Mouse (Mus musculus): ENCODE results near the gene Olfr786. TPM values are rescaled to one million over a fixed set of nuclear protein-coding genes. Genes with fewer than 3 reads are reported as not detected.

Olfr786 gene
- total RNA-seq (2023) = not detected

DNA sequence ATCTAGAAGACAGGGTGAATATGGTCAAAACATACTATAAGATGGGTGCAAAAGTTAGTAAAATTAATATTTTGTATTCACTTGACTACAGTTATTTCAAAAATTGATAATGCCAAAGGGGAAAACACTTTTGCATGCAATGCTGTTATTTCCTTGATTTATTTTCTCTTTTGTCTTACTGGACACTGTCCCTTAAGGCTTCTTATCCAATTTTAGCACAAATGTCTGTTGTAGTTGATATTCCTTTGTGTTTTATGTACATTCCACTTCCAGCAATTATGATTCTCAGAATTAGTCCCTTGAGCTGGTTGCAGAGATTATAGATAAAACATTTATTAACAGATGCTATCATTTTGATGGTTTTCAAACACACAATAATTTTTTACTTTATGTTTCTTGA is at the start of gene Olfr786:
Gene Olfr786, plus strand, starts transcription at position 301 of the 400 bp plus-strand sequence.

DNA sequence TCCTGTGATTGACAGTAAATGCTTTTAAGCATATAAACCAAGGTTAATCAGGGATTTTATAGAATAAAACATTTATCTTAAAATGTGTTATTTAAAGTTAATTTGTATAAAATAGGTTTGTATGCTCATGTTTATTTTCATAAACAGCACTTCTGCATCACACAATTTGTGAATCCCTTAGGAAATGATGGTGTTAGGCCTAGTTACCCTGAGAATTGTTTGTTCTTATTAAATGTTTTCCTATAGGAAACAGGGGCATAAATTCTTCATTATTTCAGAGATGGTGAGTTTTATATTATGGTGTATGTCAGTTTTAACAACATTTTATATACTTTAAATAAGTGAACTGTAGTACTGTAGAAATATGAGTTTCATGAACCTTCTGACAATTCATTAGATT is 43.3 kb upstream of the Olfr786 start, which contains the start of gene Olfr784:
Gene Olfr784, plus strand, starts transcription at position 301 of the 400 bp plus-strand sequence.

DNA sequence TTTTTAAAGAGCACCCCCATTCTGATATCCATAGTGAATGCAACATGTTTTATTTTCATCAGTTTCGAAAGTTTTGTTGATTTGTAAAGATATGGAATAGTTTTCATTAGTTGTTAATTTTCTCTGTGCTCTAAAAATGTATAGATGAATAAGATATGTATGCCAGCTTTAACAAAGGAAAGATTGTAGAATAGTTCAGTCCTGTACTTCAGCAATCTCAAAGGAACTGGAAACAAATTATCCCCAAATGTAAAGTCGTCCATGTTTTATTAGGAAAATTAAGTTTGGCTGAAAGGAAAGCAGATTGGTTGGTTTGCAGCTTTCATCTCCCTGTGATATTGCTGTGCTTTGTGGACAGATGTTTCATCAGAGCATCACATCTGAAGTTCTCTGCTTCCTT is 22.0 kb upstream of the Olfr786 start, which contains the start of gene Olfr785:
Gene Olfr785, plus strand, starts transcription at position 301 of the 400 bp plus-strand sequence.

DNA sequence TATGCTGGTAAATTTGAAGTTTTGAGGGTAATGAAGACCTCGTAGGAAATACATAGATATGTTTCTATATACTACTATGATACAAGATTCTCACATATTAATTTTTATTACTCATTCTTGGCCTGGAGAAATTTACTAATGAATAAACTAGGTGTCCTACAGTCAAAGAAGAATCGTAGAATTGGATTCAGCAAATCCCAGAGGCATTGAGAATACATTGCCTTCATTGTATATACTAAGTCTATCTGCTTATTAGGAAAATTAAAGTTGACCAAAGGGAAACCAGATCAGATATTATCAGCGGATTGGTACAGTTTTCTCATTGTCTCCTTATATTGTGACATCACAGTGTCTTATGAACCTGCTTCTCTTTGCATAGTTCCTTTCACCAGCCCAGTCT is 34.5 kb downstream of the Olfr786 start, which contains the start of gene Olfr787:
Gene Olfr787, plus strand, starts transcription at position 301 of the 400 bp plus-strand sequence.

DNA sequence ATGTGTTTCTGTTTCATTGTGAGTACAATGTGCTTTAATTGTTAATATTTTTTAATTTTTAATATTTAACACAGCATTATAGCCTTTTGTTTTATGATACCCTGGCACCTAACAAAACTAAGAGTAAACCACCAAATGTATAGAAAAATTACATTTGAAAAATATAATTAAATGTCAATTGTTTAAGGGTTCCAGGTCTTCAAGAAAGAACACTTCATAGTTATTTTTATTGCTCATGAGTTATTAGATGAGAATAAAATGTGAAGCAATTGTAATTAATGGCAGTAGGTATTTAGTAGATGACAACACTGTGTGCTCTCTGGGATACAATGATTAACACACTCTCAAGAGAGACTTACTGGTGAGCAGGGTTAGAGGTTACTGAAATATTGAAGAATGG is 43.6 kb downstream of the Olfr786 start, which contains the start of gene Olfr788:
Gene Olfr788, plus strand, starts transcription at position 301 of the 400 bp plus-strand sequence.

DNA sequence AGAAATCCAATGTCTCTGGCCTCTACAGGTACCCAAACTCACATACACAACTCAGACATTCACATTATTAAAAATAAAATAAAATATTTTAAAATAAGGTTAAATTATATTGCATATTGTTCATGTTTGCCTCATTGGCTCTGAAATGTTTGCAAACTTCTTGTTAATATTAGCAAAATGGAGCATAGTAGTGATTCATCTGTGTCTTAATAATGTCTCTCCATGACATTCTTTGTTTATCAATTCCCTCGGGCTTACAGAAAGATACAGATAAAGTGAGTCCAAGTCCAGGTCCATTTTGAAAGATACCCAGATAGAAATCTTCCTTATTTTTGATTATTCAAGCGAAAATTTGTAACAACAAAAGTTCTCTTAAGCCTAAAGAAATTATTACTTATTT is 57.3 kb downstream of the Olfr786 start, which contains the start of gene Olfr789:
Gene Olfr789, plus strand, starts transcription at position 301 of the 400 bp plus-strand sequence.

Other genes with a start within 250 kb of the Olfr786 start
- gene Olfr772, start 249.4 kb upstream of the Olfr786 start, total RNA-seq (2023) = not detected
- gene Olfr773, start 239.9 kb upstream of the Olfr786 start, total RNA-seq (2023) = not detected
- gene Olfr774, start 191.1 kb upstream of the Olfr786 start, total RNA-seq (2023) = not detected
- gene Olfr775, start 178.9 kb upstream of the Olfr786 start, total RNA-seq (2023) = not detected
- not detected for gene Olfr776, start 168.2 kb upstream of the Olfr786 start, total RNA-seq (2023)
- not detected for gene Olfr777, start 155.8 kb upstream of the Olfr786 start, total RNA-seq (2023)
- not detected for gene Olfr780, start 109.2 kb upstream of the Olfr786 start, total RNA-seq (2023)
- not detected for gene Olfr781, start 98.5 kb upstream of the Olfr786 start, total RNA-seq (2023)
- gene Olfr782, start 78.5 kb upstream of the Olfr786 start, total RNA-seq (2023) = not detected
- not detected for gene Olfr784, start 43.2 kb upstream of the Olfr786 start, total RNA-seq (2023)
- not detected for gene Olfr785, start 21.9 kb upstream of the Olfr786 start, total RNA-seq (2023)
- not detected for gene Olfr787, start 34.6 kb downstream of the Olfr786 start, total RNA-seq (2023)
- not detected for gene Olfr788, start 43.7 kb downstream of the Olfr786 start, total RNA-seq (2023)
- not detected for gene Olfr789, start 57.4 kb downstream of the Olfr786 start, total RNA-seq (2023)
- not detected for gene Olfr790, start 71.2 kb downstream of the Olfr786 start, total RNA-seq (2023)
- gene Olfr791, start 94.5 kb downstream of the Olfr786 start, total RNA-seq (2023) = not detected
- gene Olfr792, start 111.9 kb downstream of the Olfr786 start, total RNA-seq (2023) = not detected
- gene Olfr794, start 140.3 kb downstream of the Olfr786 start, total RNA-seq (2023) = not detected
- gene Olfr796, start 185.3 kb downstream of the Olfr786 start, total RNA-seq (2023) = not detected
- gene Olfr798, start 200.6 kb downstream of the Olfr786 start, total RNA-seq (2023) = not detected
- not detected for gene Olfr799, start 210.2 kb downstream of the Olfr786 start, total RNA-seq (2023)
- gene Olfr800, start 230.4 kb downstream of the Olfr786 start, total RNA-seq (2023) = not detected
- not detected for gene Olfr801, start 246.6 kb downstream of the Olfr786 start, total RNA-seq (2023)